Mouse (Mus musculus) neural tube, embryonic 13.5 days (tissue): ENCODE results near the gene Med19. TPM values are rescaled to one million over a fixed set of nuclear protein-coding genes. Genes with fewer than 3 reads are reported as not detected.
A peak's percentile ranks its signal among the peaks of the same experiment; 100 is the strongest.

ENCODE experiments used
- ATAC-seq: fragments of 200-750 bp; cut with Nextera tagmentation; 2 replicates; pipeline ENCODE4 v1.8.0; 2017; ENCODE audit warnings: low read depth, mild to moderate bottlenecking, moderate TSS enrichment, moderate library complexity
- H3K27ac ChIP-seq: fragments of 300-500 bp; sonication (generic); replicated peaks from 2 replicates; pipeline ENCODE4 v1.5.1; 2015; ENCODE audit warnings: moderate library complexity, mild to moderate bottlenecking, inconsistent platforms
- H3K27me3 ChIP-seq: fragments of 300-500 bp; sonication (generic); 2 replicates; pipeline ENCODE4 v1.6.1; 2015; ENCODE audit warnings: mild to moderate bottlenecking, inconsistent platforms
- H3K36me3 ChIP-seq: fragments of 300-500 bp; sonication (generic); 2 replicates; pipeline ENCODE4 v1.6.1; 2015; ENCODE audit warnings: mild to moderate bottlenecking, inconsistent platforms
- H3K4me1 ChIP-seq: fragments of 300-500 bp; sonication (generic); replicated peaks from 2 replicates; pipeline ENCODE4 v1.6.1; 2015; ENCODE audit warnings: inconsistent platforms
- H3K4me2 ChIP-seq: fragments of 300-500 bp; sonication (generic); 2 replicates; pipeline ENCODE4 v1.6.1; 2015; ENCODE audit warnings: inconsistent platforms, mild to moderate bottlenecking, moderate library complexity
- H3K4me3 ChIP-seq: fragments of 300-500 bp; sonication (generic); 2 replicates; pipeline ENCODE4 v1.5.1; 2015; ENCODE audit warnings: mild to moderate bottlenecking, inconsistent platforms
- H3K9ac ChIP-seq: fragments of 300-500 bp; sonication (generic); 2 replicates; pipeline ENCODE4 v1.6.1; 2015; ENCODE audit warnings: moderate library complexity, mild to moderate bottlenecking, inconsistent platforms
- H3K9me3 ChIP-seq: fragments of 300-500 bp; sonication (generic); 2 replicates; pipeline ENCODE4 v1.6.1; 2016; ENCODE audit warnings: inconsistent platforms
- WGBS: fragments of 180-500 bp; shearing (Covaris S2); methylation state at CpG from one replicate; pipeline ENCODE4 v1.1.7; 2015; 5-methylcytosine and 5-hydroxymethylcytosine counted together
- polyA plus RNA-seq: library from polyadenylated mRNA; unstranded; fragments of >200 nt; fragmentation: Nextera tagmentation; extraction: Ambion mirVana; gene quantifications from 2 replicates; pipeline ENCODE4 v1.2.1, GENCODE M21; 2015

Med19 gene
- 50.6 and 54.4 TPM in 2 replicates for polyA plus RNA-seq

GRCm38 (mm10) chr2:84677968-84678880, at the start of gene Med19, which contains the start of gene Gm28635:
Med19 (plus strand) TSS chr2:84678402.
Gm28635 (minus strand) TSS chr2:84678041.
- peak; percentile 100 for ATAC-seq
- Histone ChIP-seq H3K27me3 (no peaks in the 10 kb centered on the region), H3K9me3 (no peaks in the 10 kb centered on the region), H3K4me3 (peak within 1 kb of the TSS; percentile 99), H3K27ac (peak within 1 kb of the TSS; percentile 82), H3K9ac (peak within 1 kb of the TSS; percentile 89), H3K36me3 (peaks cover 37% of the 10 kb centered on the region), H3K4me2 (peak within 1 kb of the TSS; percentile 88), H3K4me1 (peaks cover 27% of the 10 kb centered on the region)
- under 1% methylated on average over 44 of the region's 44 CpGs for WGBS

GRCm38 (mm10) chr2:84632001-84632400, 46.2 kb upstream of the Med19 start:
- WGBS, result 89% methylated on average over 1 of the region's 1 CpGs
- H3K27ac ChIP-seq, result no peak overlapping the region
- no peak for ATAC-seq

GRCm38 (mm10) chr2:84632999-84633398, 45.2 kb upstream of the Med19 start:
- Histone ChIP-seq H3K9ac (no peak overlapping the region), H3K36me3 (no peaks in the 10 kb centered on the region), H3K9me3 (no peaks in the 10 kb centered on the region), H3K4me3 (no peak overlapping the region), H3K4me2 (no peak overlapping the region), H3K27ac (peak overlapping the region; percentile 52), H3K4me1 (peaks cover 52% of the 10 kb centered on the region), H3K27me3 (no peaks in the 10 kb centered on the region)
- ATAC-seq, result no peak
- 14% methylated on average over 3 of the region's 3 CpGs for WGBS

More at GRCm38 (mm10) chr2:84632001-84632400, 46.2 kb upstream of the Med19 start:
- no peak overlapping the region for H3K4me2 ChIP-seq
- H3K4me3 ChIP-seq, result no peak overlapping the region
- H3K27me3 ChIP-seq, result no peaks in the 10 kb centered on the region
- no peak overlapping the region for H3K9ac ChIP-seq
- H3K9me3 ChIP-seq, result no peaks in the 10 kb centered on the region
- H3K36me3 ChIP-seq, result no peaks in the 10 kb centered on the region
- H3K4me1 ChIP-seq, result peaks cover 42% of the 10 kb centered on the region

- H3K27ac ChIP-seq, result peak overlapping the region; percentile 89
- H3K4me2 ChIP-seq, result no peak overlapping the region
- H3K27me3 ChIP-seq, result no peaks in the 10 kb centered on the region
- WGBS, result 80% methylated on average over 4 of the region's 4 CpGs
- H3K36me3 ChIP-seq, result no peaks in the 10 kb centered on the region
- no peaks in the 10 kb centered on the region for H3K9me3 ChIP-seq
- ATAC-seq, result no peak
- H3K4me3 ChIP-seq, result no peak overlapping the region
- H3K4me1 ChIP-seq, result peaks cover 62% of the 10 kb centered on the region
- H3K9ac ChIP-seq, result no peak overlapping the region; the same call in 1 of the 2 replicates
Observed at GRCm38 (mm10) chr2:84634006-84634405, 44.2 kb upstream of the Med19 start.

- Histone ChIP-seq H3K27me3 (no peaks in the 10 kb centered on the region), H3K4me2 (peak overlapping the region; percentile 34), H3K27ac (peak overlapping the region; percentile 89), H3K4me3 (no peak overlapping the region), H3K9ac (no peak overlapping the region), H3K4me1 (peaks cover 65% of the 10 kb centered on the region), H3K9me3 (no peaks in the 10 kb centered on the region), H3K36me3 (no peaks in the 10 kb centered on the region)
- peak; percentile 28; the same call in 1 of the 2 replicates for ATAC-seq
- 29% methylated on average over 4 of the region's 4 CpGs for WGBS
Observed at GRCm38 (mm10) chr2:84634934-84635482, 43.2 kb upstream of the Med19 start.

- Histone ChIP-seq H3K36me3 (no peaks in the 10 kb centered on the region), H3K4me3 (no peak overlapping the region), H3K4me2 (peak overlapping the region; percentile 34; the same call in 1 of the 2 replicates), H3K9ac (no peak overlapping the region), H3K9me3 (no peaks in the 10 kb centered on the region), H3K4me1 (peaks cover 65% of the 10 kb centered on the region), H3K27ac (peak overlapping the region; percentile 89), H3K27me3 (no peaks in the 10 kb centered on the region)
- peak; percentile 90 for ATAC-seq
- 0% methylated on average over 2 of the region's 2 CpGs for WGBS
Observed at GRCm38 (mm10) chr2:84635611-84636010, 42.6 kb upstream of the Med19 start.

- H3K9ac ChIP-seq, result no peak overlapping the region
- H3K27ac ChIP-seq, result peak overlapping the region; percentile 89
- no peaks in the 10 kb centered on the region for H3K36me3 ChIP-seq
- peak overlapping the region; percentile 34 for H3K4me2 ChIP-seq
- WGBS, result 16% methylated on average over 8 of the region's 8 CpGs
- no peaks in the 10 kb centered on the region for H3K27me3 ChIP-seq
- no peak overlapping the region for H3K4me3 ChIP-seq
- no peak for ATAC-seq
- peaks cover 69% of the 10 kb centered on the region for H3K4me1 ChIP-seq
- no peaks in the 10 kb centered on the region for H3K9me3 ChIP-seq
Observed at GRCm38 (mm10) chr2:84636231-84636741, 41.9 kb upstream of the Med19 start.

- Histone ChIP-seq H3K4me3 (no peak overlapping the region), H3K27me3 (no peaks in the 10 kb centered on the region), H3K36me3 (0 out of 2 replicates have a peak, but pooled peaks cover 5% of the 10 kb centered on the region), H3K9me3 (no peaks in the 10 kb centered on the region), H3K4me2 (peak overlapping the region; percentile 18; the same call in 1 of the 2 replicates), H3K27ac (peak overlapping the region; percentile 89), H3K4me1 (peaks cover 75% of the 10 kb centered on the region), H3K9ac (no peak overlapping the region)
- no peak for ATAC-seq
- WGBS, result 35% methylated on average over 7 of the region's 7 CpGs
Observed at GRCm38 (mm10) chr2:84637452-84638165, 40.6 kb upstream of the Med19 start.

- H3K4me1 ChIP-seq, result peaks cover 74% of the 10 kb centered on the region
- no peak for ATAC-seq
Observed at GRCm38 (mm10) chr2:84638428-84639220, 39.6 kb upstream of the Med19 start.

GRCm38 (mm10) chr2:84640833-84641232, 37.4 kb upstream of the Med19 start:
- Histone ChIP-seq H3K4me1 (peaks cover 60% of the 10 kb centered on the region), H3K36me3 (0 out of 2 replicates have a peak, but pooled peaks cover 5% of the 10 kb centered on the region), H3K4me3 (no peak overlapping the region), H3K27me3 (no peaks in the 10 kb centered on the region), H3K4me2 (no peak overlapping the region), H3K27ac (no peak overlapping the region), H3K9me3 (no peaks in the 10 kb centered on the region), H3K9ac (no peak overlapping the region)
- no peak for ATAC-seq

More at GRCm38 (mm10) chr2:84638428-84639220, 39.6 kb upstream of the Med19 start:
- Histone ChIP-seq H3K9me3 (no peaks in the 10 kb centered on the region), H3K27me3 (no peaks in the 10 kb centered on the region), H3K27ac (peak overlapping the region; percentile 35), H3K4me2 (peak overlapping the region; percentile 18; the same call in 1 of the 2 replicates), H3K9ac (no peak overlapping the region), H3K4me3 (no peak overlapping the region), H3K36me3 (0 out of 2 replicates have a peak, but pooled peaks cover 5% of the 10 kb centered on the region)
- 75% methylated on average over 5 of the region's 5 CpGs for WGBS

- WGBS, result 90% methylated on average over 1 of the region's 1 CpGs
- H3K4me1 ChIP-seq, result peaks cover 50% of the 10 kb centered on the region
- 0 out of 2 replicates have a peak, but pooled peaks cover 5% of the 10 kb centered on the region for H3K36me3 ChIP-seq
- H3K4me2 ChIP-seq, result peak overlapping the region; percentile 73
- no peak overlapping the region for H3K27ac ChIP-seq
- H3K4me3 ChIP-seq, result no peak overlapping the region
- H3K9me3 ChIP-seq, result no peaks in the 10 kb centered on the region
- no peaks in the 10 kb centered on the region for H3K27me3 ChIP-seq
- H3K9ac ChIP-seq, result no peak overlapping the region
- no peak for ATAC-seq
Observed at GRCm38 (mm10) chr2:84646138-84646537, 32.1 kb upstream of the Med19 start.
